Mouse (Mus musculus): Measurements from ENCODE around the gene Rad50. TPM values are rescaled to one million over a fixed set of nuclear protein-coding genes. Genes with fewer than 3 reads are reported as not detected.

Gene Rad50
- polyA plus RNA-seq, 1 experiment from 2014 or later = 27.4 TPM

DNA sequence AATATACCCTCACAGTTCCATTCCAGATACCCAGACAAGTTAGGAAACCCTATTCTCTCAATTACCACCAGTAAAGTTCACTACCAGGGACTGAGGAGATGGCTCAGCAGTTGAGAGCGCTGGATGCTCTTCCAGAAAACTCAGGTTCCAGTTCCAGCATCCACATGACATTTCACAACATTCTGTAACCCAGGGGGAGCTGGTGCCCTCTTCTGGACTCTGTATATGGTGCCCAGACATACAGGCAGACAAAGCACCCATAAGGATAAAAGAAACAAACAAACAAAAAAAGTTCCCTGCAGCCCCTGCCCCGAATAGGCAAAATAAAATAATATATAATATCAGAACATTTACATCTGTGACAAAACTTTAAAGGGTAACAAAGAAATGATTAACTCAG is 27.3 kb upstream of the Rad50 start:
- Histone ChIP-seq H3K4me3 (no peak overlapping the region), H3K27ac (no peak overlapping the region), H3K9me3 (no peaks in the 10 kb centered on the region), H3K36me3 (replicated peaks) (no peaks in the 10 kb centered on the region), H3K4me1 (no peaks in the 10 kb centered on the region), H3K27me3 (ENCODE audit: poor library complexity, severe bottlenecking) (no peaks in the 10 kb centered on the region)
- whole genome bisulfite sequencing = 80% methylated on average over 2 of the region's 2 CpGs
- DNase-seq (ENCODE audit: extremely low spot score, low spot score) = no peak

DNA sequence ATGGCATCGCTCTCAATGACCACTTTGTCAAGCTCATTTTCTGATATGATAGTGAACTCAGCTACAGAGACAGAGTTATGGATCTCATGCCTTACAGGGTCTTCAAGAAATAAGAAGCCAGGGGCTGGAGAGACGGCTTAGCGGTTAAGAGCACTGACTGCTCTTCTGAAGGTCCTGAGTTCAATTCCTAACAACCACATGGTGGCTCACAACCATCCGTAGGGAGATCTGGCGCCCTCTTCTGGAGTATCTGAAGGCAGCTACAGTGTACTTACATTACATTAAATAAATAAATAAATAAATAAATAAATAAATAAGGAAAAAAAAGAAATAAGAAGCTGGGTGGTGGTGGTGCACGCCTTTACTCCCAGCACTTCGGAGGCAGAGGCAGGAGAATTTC is 26.7 kb upstream of the Rad50 start:
- Histone ChIP-seq H3K4me1 (no peaks in the 10 kb centered on the region), H3K27ac (no peak overlapping the region), H3K27me3 (ENCODE audit: poor library complexity, severe bottlenecking) (no peaks in the 10 kb centered on the region), H3K4me3 (no peak overlapping the region), H3K9me3 (no peaks in the 10 kb centered on the region), H3K36me3 (replicated peaks) (no peaks in the 10 kb centered on the region)
- WGBS = 88% methylated on average over 7 of the region's 7 CpGs
- DNase-seq (ENCODE audit: extremely low spot score, low spot score) = no peak

- Histone ChIP-seq H3K9me3 (no peaks in the 10 kb centered on the region), H3K27ac (no peak overlapping the region), H3K4me3 (no peak overlapping the region), H3K36me3 (replicated peaks) (no peaks in the 10 kb centered on the region), H3K4me1 (no peaks in the 10 kb centered on the region), H3K27me3 (ENCODE audit: poor library complexity, severe bottlenecking) (no peaks in the 10 kb centered on the region)
- no peak for DNase-seq (ENCODE audit: extremely low spot score, low spot score)
- 93% methylated on average over 8 of the region's 8 CpGs for WGBS
Observed at GRCm38 (mm10) chr11:53732244-53732643, 25.1 kb upstream of the Rad50 start.

DNA sequence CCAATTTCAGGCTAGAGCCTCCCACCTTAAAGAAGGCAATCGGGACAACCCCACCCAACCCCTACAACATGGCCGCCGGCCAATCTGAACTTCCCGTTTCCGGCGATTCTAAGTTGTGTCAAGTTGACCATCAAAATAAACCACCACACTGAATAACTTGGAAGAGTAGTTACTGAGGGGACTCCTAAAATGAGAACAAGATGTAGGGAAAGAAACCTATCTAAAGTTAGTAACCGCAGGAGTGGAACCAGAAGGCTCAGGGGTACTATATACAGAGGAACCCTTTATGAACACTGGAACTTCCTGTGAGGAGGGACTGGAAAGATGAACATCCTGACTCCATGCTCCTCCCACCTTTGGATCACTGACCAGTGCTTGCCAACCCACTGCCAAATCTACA is 24.3 kb upstream of the Rad50 start:
- Histone ChIP-seq H3K4me1 (no peaks in the 10 kb centered on the region), H3K4me3 (no peak overlapping the region), H3K36me3 (replicated peaks) (no peaks in the 10 kb centered on the region), H3K27ac (no peak overlapping the region), H3K27me3 (ENCODE audit: poor library complexity, severe bottlenecking) (no peaks in the 10 kb centered on the region), H3K9me3 (no peaks in the 10 kb centered on the region)
- DNase-seq (ENCODE audit: extremely low spot score, low spot score) = no peak
- 95% methylated on average over 7 of the region's 7 CpGs for WGBS

GRCm38 (mm10) chr11:53720715-53721114 is 13.6 kb upstream of the Rad50 start, which contains the start of gene Il5:
TSS of gene Il5 (plus strand) at chr11:53720794.
- Histone ChIP-seq H3K27me3 (ENCODE audit: poor library complexity, severe bottlenecking) (no peaks in the 10 kb centered on the region), H3K4me1 (no peaks in the 10 kb centered on the region), H3K4me3 (no peak within 1 kb of the TSS), H3K36me3 (replicated peaks) (no peaks in the 10 kb centered on the region), H3K27ac (no peak within 1 kb of the TSS), H3K9me3 (no peaks in the 10 kb centered on the region)
- 89% methylated on average over 6 of the region's 6 CpGs for WGBS
- no peak for DNase-seq (ENCODE audit: extremely low spot score, low spot score)

DNA sequence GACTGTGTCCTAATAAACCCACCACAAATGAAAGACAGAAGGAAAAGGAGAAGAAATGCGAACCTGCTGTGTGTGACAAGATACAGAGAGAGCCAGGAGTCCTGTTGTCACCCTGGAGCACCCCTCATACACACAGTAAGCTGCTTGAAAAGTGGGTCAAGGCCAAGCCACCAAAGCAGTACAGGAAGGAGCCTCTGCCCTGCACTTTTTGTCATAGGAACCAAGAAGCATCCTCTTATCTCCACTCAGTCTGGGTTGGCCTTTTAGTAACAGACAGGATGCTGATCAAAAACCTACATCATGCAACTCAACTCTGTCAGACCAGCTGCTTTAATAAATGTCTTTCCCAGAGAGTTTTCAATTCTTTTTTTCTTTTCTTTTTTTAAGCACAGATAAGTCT is 12.6 kb upstream of the Rad50 start:
- Histone ChIP-seq H3K4me3 (no peak overlapping the region), H3K27me3 (ENCODE audit: poor library complexity, severe bottlenecking) (no peaks in the 10 kb centered on the region), H3K9me3 (no peaks in the 10 kb centered on the region), H3K36me3 (replicated peaks) (no peaks in the 10 kb centered on the region), H3K27ac (no peak overlapping the region), H3K4me1 (no peaks in the 10 kb centered on the region)
- WGBS = 83% methylated on average over 1 of the region's 1 CpGs
- no peak for DNase-seq (ENCODE audit: extremely low spot score, low spot score)

GRCm38 (mm10) chr11:53707718-53708009 is 545 bp upstream of the Rad50 start:
- DNase-seq (ENCODE audit: extremely low spot score, low spot score) = no peak
- H3K27ac ChIP-seq = peak overlapping the region; percentile 93

GRCm38 (mm10) chr11:53706236-53706933 is 734 bp downstream of the Rad50 start:
- H3K27ac ChIP-seq = peak overlapping the region; percentile 93
- H3K9me3 ChIP-seq = no peaks in the 10 kb centered on the region
- peak; percentile 46 for DNase-seq (ENCODE audit: extremely low spot score, low spot score)
- H3K4me1 ChIP-seq = peaks cover 21% of the 10 kb centered on the region
- WGBS = 9% methylated on average over 29 of the region's 29 CpGs
- peaks cover 21% of the 10 kb centered on the region for H3K36me3 ChIP-seq (replicated peaks)
- no peaks in the 10 kb centered on the region for H3K27me3 ChIP-seq (ENCODE audit: poor library complexity, severe bottlenecking)
- peak overlapping the region; percentile 83 for H3K4me3 ChIP-seq

More at GRCm38 (mm10) chr11:53707718-53708009, 545 bp upstream of the Rad50 start:
- peaks cover 21% of the 10 kb centered on the region for H3K4me1 ChIP-seq
- WGBS = 83% methylated on average over 3 of the region's 3 CpGs
- H3K9me3 ChIP-seq = no peaks in the 10 kb centered on the region
- H3K4me3 ChIP-seq = peak overlapping the region; percentile 83
- peaks cover 13% of the 10 kb centered on the region for H3K36me3 ChIP-seq (replicated peaks)
- no peaks in the 10 kb centered on the region for H3K27me3 ChIP-seq (ENCODE audit: poor library complexity, severe bottlenecking)

- Histone ChIP-seq H3K9me3 (no peaks in the 10 kb centered on the region), H3K27me3 (ENCODE audit: poor library complexity, severe bottlenecking) (no peaks in the 10 kb centered on the region), H3K4me3 (no peak overlapping the region), H3K36me3 (replicated peaks) (peaks cover 84% of the 10 kb centered on the region), H3K27ac (no peak overlapping the region), H3K4me1 (no peaks in the 10 kb centered on the region)
- 93% methylated on average over 4 of the region's 4 CpGs for WGBS
- DNase-seq (ENCODE audit: extremely low spot score, low spot score) = no peak
Observed at GRCm38 (mm10) chr11:53699351-53699750, 7.8 kb downstream of the Rad50 start.

- WGBS = 91% methylated on average over 2 of the region's 2 CpGs
- H3K27ac ChIP-seq = no peak overlapping the region
- DNase-seq (ENCODE audit: extremely low spot score, low spot score) = no peak
- no peaks in the 10 kb centered on the region for H3K4me1 ChIP-seq
- H3K4me3 ChIP-seq = no peak overlapping the region
- no peaks in the 10 kb centered on the region for H3K9me3 ChIP-seq
- no peaks in the 10 kb centered on the region for H3K27me3 ChIP-seq (ENCODE audit: poor library complexity, severe bottlenecking)
- peaks cover 89% of the 10 kb centered on the region for H3K36me3 ChIP-seq (replicated peaks)
Observed at GRCm38 (mm10) chr11:53698521-53698920, 8.6 kb downstream of the Rad50 start.

DNA sequence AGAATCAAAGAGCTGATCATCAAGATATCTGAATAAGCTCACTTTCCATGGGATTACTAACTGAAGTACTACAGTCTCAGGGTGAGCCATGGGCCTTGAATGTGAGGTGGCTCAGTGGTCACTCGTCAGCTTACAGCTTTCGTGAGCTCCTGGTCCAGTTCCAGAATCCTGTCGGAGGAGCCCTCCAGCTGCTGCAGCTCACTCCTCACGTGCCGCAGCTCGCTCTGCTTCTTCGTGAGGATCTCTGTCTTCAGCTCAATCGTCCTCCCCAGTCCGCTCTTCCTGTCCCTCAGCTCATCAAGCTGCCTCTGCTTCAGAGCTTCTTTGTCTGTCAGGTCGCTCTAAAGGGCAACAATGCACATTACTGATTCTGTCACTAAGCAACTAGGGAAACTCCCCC is 15.1 kb downstream of the Rad50 start:
- no peak overlapping the region for H3K4me3 ChIP-seq
- H3K27ac ChIP-seq = no peak overlapping the region
- no peaks in the 10 kb centered on the region for H3K9me3 ChIP-seq
- H3K36me3 ChIP-seq (replicated peaks) = peaks cover 70% of the 10 kb centered on the region
- H3K4me1 ChIP-seq = no peaks in the 10 kb centered on the region
- DNase-seq (ENCODE audit: extremely low spot score, low spot score) = no peak
- WGBS = 77% methylated on average over 10 of the region's 10 CpGs
- H3K27me3 ChIP-seq (ENCODE audit: poor library complexity, severe bottlenecking) = no peaks in the 10 kb centered on the region

DNA sequence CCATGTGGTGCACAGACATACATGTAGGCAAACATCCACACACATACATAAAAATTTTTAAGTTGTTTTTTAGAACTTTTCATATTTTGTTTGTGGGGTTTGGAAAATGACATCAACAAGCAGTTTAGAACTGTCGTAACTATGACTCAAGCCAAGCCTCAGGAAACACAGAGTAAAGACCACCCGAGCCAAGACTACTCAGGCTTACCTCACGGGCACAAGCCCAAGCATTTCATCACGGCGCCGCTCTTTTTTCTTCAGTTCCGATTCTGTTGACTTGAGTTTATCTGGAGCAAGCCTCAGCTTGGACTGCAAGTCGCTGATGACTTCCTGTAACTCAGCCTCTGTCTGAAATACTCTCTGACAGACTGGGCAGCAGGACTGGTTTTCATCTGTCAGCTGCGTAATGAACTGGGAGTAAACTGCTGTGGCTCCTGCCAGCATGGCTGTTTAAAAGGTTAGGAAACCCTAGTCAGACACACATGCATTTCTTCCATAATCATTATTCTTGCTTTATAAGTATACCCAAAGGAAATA is 24.1 kb downstream of the Rad50 start:
- Histone ChIP-seq H3K36me3 (replicated peaks) (peaks cover 90% of the 10 kb centered on the region), H3K27me3 (ENCODE audit: poor library complexity, severe bottlenecking) (no peaks in the 10 kb centered on the region), H3K4me1 (no peaks in the 10 kb centered on the region), H3K4me3 (no peak overlapping the region), H3K27ac (no peak overlapping the region), H3K9me3 (no peaks in the 10 kb centered on the region)
- DNase-seq (ENCODE audit: extremely low spot score, low spot score) = no peak
- 96% methylated on average over 9 of the region's 9 CpGs for WGBS

DNA sequence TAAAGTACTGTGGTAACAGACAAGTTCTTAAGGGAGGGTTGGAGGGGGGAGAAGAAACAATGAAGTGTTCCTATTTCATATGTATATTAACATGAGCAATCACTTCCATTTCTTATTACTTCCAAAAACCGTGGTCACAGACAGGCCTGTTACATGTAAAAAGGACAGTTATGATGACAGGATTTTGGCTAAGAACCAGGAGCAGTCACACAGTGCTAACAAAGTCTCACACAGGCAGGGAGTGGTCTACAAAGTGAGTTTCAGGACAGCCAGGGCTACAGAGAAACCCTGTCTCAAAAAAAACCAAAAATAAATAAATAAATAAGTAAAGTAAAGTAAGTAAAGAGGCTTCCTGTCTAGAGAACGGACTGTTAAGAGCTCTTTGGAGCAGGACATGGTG is 24.9 kb downstream of the Rad50 start:
- no peaks in the 10 kb centered on the region for H3K4me1 ChIP-seq
- H3K9me3 ChIP-seq = no peaks in the 10 kb centered on the region
- H3K27ac ChIP-seq = no peak overlapping the region
- no peak overlapping the region for H3K4me3 ChIP-seq
- 92% methylated on average over 2 of the region's 2 CpGs for WGBS
- H3K27me3 ChIP-seq (ENCODE audit: poor library complexity, severe bottlenecking) = no peaks in the 10 kb centered on the region
- peaks cover 90% of the 10 kb centered on the region for H3K36me3 ChIP-seq (replicated peaks)
- DNase-seq (ENCODE audit: extremely low spot score, low spot score) = no peak

DNA sequence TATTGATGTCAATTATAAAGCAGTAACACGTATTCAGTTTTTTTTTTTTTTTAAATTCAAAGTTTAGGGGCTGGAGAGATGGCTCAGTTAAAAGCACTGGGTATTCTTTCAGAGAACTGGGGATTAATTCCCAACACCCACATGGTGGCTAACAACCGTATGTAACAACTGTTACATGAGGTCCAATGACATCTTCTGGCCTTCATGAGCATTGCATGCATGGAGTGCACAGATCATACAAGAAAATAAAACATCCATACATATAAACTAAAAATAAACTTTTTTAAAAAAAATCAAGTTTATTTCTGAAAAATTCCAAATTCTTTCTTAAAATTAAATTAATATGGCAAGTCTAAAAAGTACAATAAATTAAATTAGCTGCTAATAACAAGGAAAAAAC is 25.4 kb downstream of the Rad50 start:
- Histone ChIP-seq H3K36me3 (replicated peaks) (peaks cover 90% of the 10 kb centered on the region), H3K27ac (no peak overlapping the region), H3K9me3 (no peaks in the 10 kb centered on the region), H3K27me3 (ENCODE audit: poor library complexity, severe bottlenecking) (no peaks in the 10 kb centered on the region), H3K4me1 (no peaks in the 10 kb centered on the region), H3K4me3 (no peak overlapping the region)
- no peak for DNase-seq (ENCODE audit: extremely low spot score, low spot score)
- 91% methylated on average over 2 of the region's 2 CpGs for WGBS
